8 mouse cellular contexts compared by ENCODE assay signal in the genomic region with DNA sequence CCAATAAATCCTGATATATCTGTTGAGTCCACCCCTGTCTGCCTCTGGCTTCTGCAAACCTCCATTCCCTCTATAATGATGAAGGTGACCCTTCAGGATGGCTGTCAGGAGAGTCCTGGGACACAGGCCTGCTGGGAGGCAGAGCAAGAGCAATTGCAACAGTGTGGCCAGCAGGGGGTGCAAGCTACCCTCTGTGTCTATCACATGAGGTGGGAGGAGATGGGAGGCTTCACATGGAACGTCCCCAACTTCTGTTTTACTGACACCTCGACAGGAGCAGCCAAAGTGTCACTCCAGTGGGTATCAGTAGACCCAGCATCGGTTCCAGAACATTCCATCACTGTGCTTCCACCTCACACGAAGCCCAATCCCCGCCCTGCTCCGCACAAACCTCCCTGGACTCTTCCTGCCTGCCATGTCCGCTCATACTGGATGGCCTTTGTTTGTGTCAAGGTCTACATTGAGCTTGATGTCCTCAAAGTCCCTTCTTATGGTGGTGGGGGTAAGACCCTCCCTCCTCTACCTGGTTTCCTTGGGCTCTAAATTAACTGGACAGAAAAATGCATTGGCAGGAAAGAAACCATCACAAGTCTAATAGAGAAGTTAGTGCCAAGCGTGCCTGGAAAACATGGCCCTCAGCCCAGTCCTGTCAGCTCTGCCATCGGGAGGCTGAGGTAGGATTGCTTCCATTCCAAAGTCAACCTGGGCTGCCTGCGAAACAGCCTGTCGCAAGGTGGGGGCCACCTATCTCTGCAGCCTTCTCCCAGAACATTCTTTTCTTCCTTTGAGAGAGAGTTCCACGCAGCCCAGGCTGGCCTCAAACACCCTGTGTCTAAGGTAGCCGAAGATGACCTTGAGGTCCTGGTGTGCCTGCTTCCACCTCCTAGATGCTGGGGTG. TPM values are rescaled to one million over a fixed set of nuclear protein-coding genes. Genes with fewer than 3 reads are reported as not detected.
DNase-seq lines count a peak whose midpoint lies in the region; ATAC-seq and TF ChIP-seq lines count a peak whose summit lies in the region.

No protein-coding gene starts in this region.

- TF ChIP-seq CTCF in forebrain, postnatal 0 days (IDR thresholded peaks at IDR 0.05; ENCODE audit: low read depth) = peak; percentile 80
- TF ChIP-seq CTCF in midbrain, postnatal 0 days (IDR thresholded peaks at IDR 0.05) = peak; percentile 76

- no peak overlapping the region for H3K9ac ChIP-seq in midbrain, embryonic 11.5 days (ENCODE audit: low read length)
- no peak overlapping the region for H3K9ac ChIP-seq in midbrain, embryonic 16.5 days (ENCODE audit: low read depth, low read length)
- H3K9ac ChIP-seq in forebrain, postnatal 0 days = no peak overlapping the region
- H3K9ac ChIP-seq in hindbrain, embryonic 15.5 days = no peak overlapping the region
- H3K9ac ChIP-seq in limb, embryonic 13.5 days = peak overlapping the region; percentile 52; the same call in 1 of the 2 replicates
- no peak overlapping the region for H3K9ac ChIP-seq in midbrain, postnatal 0 days (replicated peaks; ENCODE audit: low read length, poor library complexity, severe bottlenecking)
- peak overlapping the region; percentile 50 for H3K9ac ChIP-seq in stomach, embryonic 16.5 days (ENCODE audit: low read length)

- 65% methylated on average over 13 of the region's 13 CpGs for WGBS in midbrain, embryonic 11.5 days
- 65% methylated on average over 13 of the region's 13 CpGs for WGBS in midbrain, embryonic 16.5 days
- 58% methylated on average over 13 of the region's 13 CpGs for WGBS in forebrain, postnatal 0 days
- 63% methylated on average over 13 of the region's 13 CpGs for WGBS in hindbrain, embryonic 15.5 days
- WGBS in limb, embryonic 13.5 days = 57% methylated on average over 13 of the region's 13 CpGs
- WGBS in midbrain, postnatal 0 days = 65% methylated on average over 13 of the region's 13 CpGs
- 54% methylated on average over 13 of the region's 13 CpGs for WGBS in stomach, embryonic 16.5 days

- no peak overlapping the region for H3K27ac ChIP-seq in midbrain, embryonic 11.5 days (ENCODE audit: low read depth, low read length)
- H3K27ac ChIP-seq in midbrain, embryonic 16.5 days (ENCODE audit: low read length) = no peak overlapping the region
- H3K27ac ChIP-seq in forebrain, postnatal 0 days (ENCODE audit: low read depth, low read length) = no peak overlapping the region
- H3K27ac ChIP-seq in hindbrain, embryonic 15.5 days (replicated peaks) = peak overlapping the region; percentile 51; the same call in 1 of the 2 replicates
- H3K27ac ChIP-seq in limb, embryonic 13.5 days = peak overlapping the region; percentile 81
- H3K27ac ChIP-seq in midbrain, postnatal 0 days (ENCODE audit: low read depth, low read length) = no peak overlapping the region
- H3K27ac ChIP-seq in stomach, embryonic 16.5 days (ENCODE audit: low read length) = peak overlapping the region; percentile 92

- no peak overlapping the region for H3K4me2 ChIP-seq in midbrain, embryonic 11.5 days
- no peak overlapping the region for H3K4me2 ChIP-seq in midbrain, embryonic 16.5 days (ENCODE audit: low read length)
- H3K4me2 ChIP-seq in forebrain, postnatal 0 days (ENCODE audit: low read depth) = no peak overlapping the region
- no peak overlapping the region for H3K4me2 ChIP-seq in hindbrain, embryonic 15.5 days
- peak overlapping the region; percentile 39 for H3K4me2 ChIP-seq in limb, embryonic 13.5 days (replicated peaks)
- no peak overlapping the region for H3K4me2 ChIP-seq in midbrain, postnatal 0 days (ENCODE audit: low read depth, low read length, poor library complexity, severe bottlenecking)
- peak overlapping the region; percentile 17; the same call in 1 of the 2 replicates for H3K4me2 ChIP-seq in stomach, embryonic 16.5 days (ENCODE audit: low read depth, low read length)

- no peak overlapping the region for H3K4me3 ChIP-seq in midbrain, embryonic 11.5 days (ENCODE audit: low read depth, low read length)
- H3K4me3 ChIP-seq in midbrain, embryonic 16.5 days (ENCODE audit: low read depth, low read length) = no peak overlapping the region
- no peak overlapping the region for H3K4me3 ChIP-seq in forebrain, postnatal 0 days (ENCODE audit: low read depth, low read length)
- H3K4me3 ChIP-seq in hindbrain, embryonic 15.5 days = no peak overlapping the region
- H3K4me3 ChIP-seq in limb, embryonic 13.5 days = no peak overlapping the region
- no peak overlapping the region for H3K4me3 ChIP-seq in midbrain, postnatal 0 days (ENCODE audit: low read depth, low read length)
- no peak overlapping the region for H3K4me3 ChIP-seq in stomach, embryonic 16.5 days (replicated peaks; ENCODE audit: low read length)

- no peak for DNase-seq in midbrain, embryonic 11.5 days (ENCODE audit: low spot score, missing footprints)
- DNase-seq in cerebellum, adult 11-12 months = peak; percentile 84
- DNase-seq in forebrain, postnatal 0 days = peak; percentile 57
- DNase-seq in midbrain, postnatal 0 days (ENCODE audit: low spot score) = peak; percentile 62

- H3K4me1 ChIP-seq in midbrain, embryonic 11.5 days (ENCODE audit: control insufficient read depth, insufficient read depth, low read length) = no peaks in the 10 kb centered on the region
- no peaks in the 10 kb centered on the region for H3K4me1 ChIP-seq in midbrain, embryonic 16.5 days (ENCODE audit: control insufficient read depth, insufficient read depth, low read length)
- H3K4me1 ChIP-seq in forebrain, postnatal 0 days (ENCODE audit: insufficient read depth) = peaks cover 6% of the 10 kb centered on the region; the same call in 1 of the 2 replicates
- H3K4me1 ChIP-seq in hindbrain, embryonic 15.5 days (replicated peaks) = no peaks in the 10 kb centered on the region
- peaks cover 38% of the 10 kb centered on the region for H3K4me1 ChIP-seq in limb, embryonic 13.5 days
- no peaks in the 10 kb centered on the region for H3K4me1 ChIP-seq in midbrain, postnatal 0 days (ENCODE audit: insufficient read depth, low read length)
- H3K4me1 ChIP-seq in stomach, embryonic 16.5 days (ENCODE audit: control insufficient read depth, insufficient read depth, low read length) = peaks cover 12% of the 10 kb centered on the region

- no peaks in the 10 kb centered on the region; the same call in 1 of the 2 replicates for H3K9me3 ChIP-seq in midbrain, embryonic 11.5 days (ENCODE audit: control insufficient read depth, low read length)
- H3K9me3 ChIP-seq in midbrain, embryonic 16.5 days (replicated peaks; ENCODE audit: control insufficient read depth, low read length, poor library complexity, severe bottlenecking) = no peaks in the 10 kb centered on the region
- no peaks in the 10 kb centered on the region for H3K9me3 ChIP-seq in forebrain, postnatal 0 days (ENCODE audit: low read length)
- no peaks in the 10 kb centered on the region for H3K9me3 ChIP-seq in hindbrain, embryonic 15.5 days
- no peaks in the 10 kb centered on the region for H3K9me3 ChIP-seq in limb, embryonic 13.5 days
- H3K9me3 ChIP-seq in midbrain, postnatal 0 days (ENCODE audit: low read length) = no peaks in the 10 kb centered on the region
- H3K9me3 ChIP-seq in stomach, embryonic 16.5 days (replicated peaks; ENCODE audit: control insufficient read depth, low read length) = no peaks in the 10 kb centered on the region

- H3K27me3 ChIP-seq in midbrain, embryonic 11.5 days (ENCODE audit: control insufficient read depth, insufficient read depth, low read length) = no peaks in the 10 kb centered on the region
- no peaks in the 10 kb centered on the region for H3K27me3 ChIP-seq in midbrain, embryonic 16.5 days (ENCODE audit: control insufficient read depth, insufficient read depth, low read depth, low read length)
- no peaks in the 10 kb centered on the region for H3K27me3 ChIP-seq in forebrain, postnatal 0 days (ENCODE audit: insufficient read depth, low read length)
- H3K27me3 ChIP-seq in hindbrain, embryonic 15.5 days = no peaks in the 10 kb centered on the region
- no peaks in the 10 kb centered on the region for H3K27me3 ChIP-seq in limb, embryonic 13.5 days
- no peaks in the 10 kb centered on the region for H3K27me3 ChIP-seq in midbrain, postnatal 0 days (ENCODE audit: insufficient read depth, low read length)
- H3K27me3 ChIP-seq in stomach, embryonic 16.5 days (ENCODE audit: control insufficient read depth, insufficient read depth, low read length) = no peaks in the 10 kb centered on the region

- no peaks in the 10 kb centered on the region for H3K36me3 ChIP-seq in midbrain, embryonic 11.5 days (ENCODE audit: control insufficient read depth, insufficient read depth, low read length)
- H3K36me3 ChIP-seq in midbrain, embryonic 16.5 days (ENCODE audit: control insufficient read depth, insufficient read depth, low read length) = no peaks in the 10 kb centered on the region
- H3K36me3 ChIP-seq in forebrain, postnatal 0 days (ENCODE audit: insufficient read depth) = no peaks in the 10 kb centered on the region
- H3K36me3 ChIP-seq in hindbrain, embryonic 15.5 days = no peaks in the 10 kb centered on the region
- H3K36me3 ChIP-seq in limb, embryonic 13.5 days = no peaks in the 10 kb centered on the region
- H3K36me3 ChIP-seq in midbrain, postnatal 0 days (ENCODE audit: insufficient read depth, low read length) = no peaks in the 10 kb centered on the region
- H3K36me3 ChIP-seq in stomach, embryonic 16.5 days (ENCODE audit: control insufficient read depth, insufficient read depth, low read length) = no peaks in the 10 kb centered on the region

- peak; percentile 71; the same call in 1 of the 2 replicates for ATAC-seq in midbrain, embryonic 11.5 days (ENCODE audit: low FRiP score)
- ATAC-seq in midbrain, embryonic 16.5 days = no peak
- peak; percentile 21; the same call in 1 of the 2 replicates for ATAC-seq in forebrain, postnatal 0 days
- no peak; the same call in 1 of the 2 replicates for ATAC-seq in hindbrain, embryonic 15.5 days (ENCODE audit: low FRiP score, low read depth)
- 0 out of 2 replicates have a peak, but pooled peaks have one; percentile 20 for ATAC-seq in limb, embryonic 13.5 days (ENCODE audit: low FRiP score, low read depth)
- ATAC-seq in midbrain, postnatal 0 days (ENCODE audit: low FRiP score) = no peak
- peak; percentile 44; the same call in 1 of the 2 replicates for ATAC-seq in stomach, embryonic 16.5 days (ENCODE audit: insufficient read depth, low FRiP score)

RNA-seq across cellular contexts. Expression of a gene that starts 6.7 kb away (rescaled TPM):
- 0.27 and 0.58 TPM in 2 replicates for polyA plus RNA-seq in midbrain, embryonic 11.5 days (2014; fragmentation: Nextera tagmentation; extraction: Ambion mirVana)
- polyA plus RNA-seq in midbrain, embryonic 16.5 days (2015; fragmentation: Nextera tagmentation; extraction: Ambion mirVana) = 1.6 and 1.8 TPM in 2 replicates
- 2.5 and 3.3 TPM in 2 replicates for total RNA-seq in forebrain, postnatal 0 days (2014; rRNA removed)
- polyA plus RNA-seq in forebrain, postnatal 0 days (2015; fragmentation: Nextera tagmentation; extraction: Ambion mirVana) = 1.1 and 1.3 TPM in 2 replicates
- 1.3 and 1.4 TPM in 2 replicates for polyA plus RNA-seq in hindbrain, embryonic 15.5 days (2015; fragmentation: Nextera tagmentation; extraction: Ambion mirVana)
- polyA plus RNA-seq in limb, embryonic 13.5 days (2015; fragmentation: Nextera tagmentation; extraction: Ambion mirVana) = 0.83 and 0.92 TPM in 2 replicates
- 0.66 and 0.85 TPM in 2 replicates for total RNA-seq in midbrain, postnatal 0 days (2014; rRNA removed)
- polyA plus RNA-seq in midbrain, postnatal 0 days (2015; fragmentation: Nextera tagmentation; extraction: Ambion mirVana) = 1.2 and 1.4 TPM in 2 replicates
- polyA plus RNA-seq in stomach, embryonic 16.5 days (2015; fragmentation: Nextera tagmentation; extraction: Ambion mirVana) = 0.31 and 0.44 TPM in 2 replicates

RNA-seq across cellular contexts. Expression of a gene that starts 8.8 kb away (rescaled TPM):
- 576 and 580 TPM in 2 replicates for polyA plus RNA-seq in midbrain, embryonic 11.5 days (2014; fragmentation: Nextera tagmentation; extraction: Ambion mirVana)
- 844 and 915 TPM in 2 replicates for polyA plus RNA-seq in midbrain, embryonic 16.5 days (2015; fragmentation: Nextera tagmentation; extraction: Ambion mirVana)
- 960 and 1,112 TPM in 2 replicates for total RNA-seq in forebrain, postnatal 0 days (2014; rRNA removed)
- polyA plus RNA-seq in forebrain, postnatal 0 days (2015; fragmentation: Nextera tagmentation; extraction: Ambion mirVana) = 1,015 and 1,046 TPM in 2 replicates
- polyA plus RNA-seq in hindbrain, embryonic 15.5 days (2015; fragmentation: Nextera tagmentation; extraction: Ambion mirVana) = 985 and 993 TPM in 2 replicates
- polyA plus RNA-seq in limb, embryonic 13.5 days (2015; fragmentation: Nextera tagmentation; extraction: Ambion mirVana) = 761 and 775 TPM in 2 replicates
- total RNA-seq in midbrain, postnatal 0 days (2014; rRNA removed) = 1,054 and 1,082 TPM in 2 replicates
- polyA plus RNA-seq in midbrain, postnatal 0 days (2015; fragmentation: Nextera tagmentation; extraction: Ambion mirVana) = 1,042 and 1,135 TPM in 2 replicates
- polyA plus RNA-seq in stomach, embryonic 16.5 days (2015; fragmentation: Nextera tagmentation; extraction: Ambion mirVana) = 983 and 1,041 TPM in 2 replicates

RNA-seq across cellular contexts. Expression of a gene that starts 13.5 kb away (rescaled TPM):
- polyA plus RNA-seq in midbrain, embryonic 11.5 days (2014; fragmentation: Nextera tagmentation; extraction: Ambion mirVana) = 149 and 178 TPM in 2 replicates
- 73.1 and 81.9 TPM in 2 replicates for polyA plus RNA-seq in midbrain, embryonic 16.5 days (2015; fragmentation: Nextera tagmentation; extraction: Ambion mirVana)
- 61.9 and 69.9 TPM in 2 replicates for total RNA-seq in forebrain, postnatal 0 days (2014; rRNA removed)
- polyA plus RNA-seq in forebrain, postnatal 0 days (2015; fragmentation: Nextera tagmentation; extraction: Ambion mirVana) = 67.9 and 76.5 TPM in 2 replicates
- 82.4 and 91.7 TPM in 2 replicates for polyA plus RNA-seq in hindbrain, embryonic 15.5 days (2015; fragmentation: Nextera tagmentation; extraction: Ambion mirVana)
- 116 and 123 TPM in 2 replicates for polyA plus RNA-seq in limb, embryonic 13.5 days (2015; fragmentation: Nextera tagmentation; extraction: Ambion mirVana)
- 65.8 and 99.4 TPM in 2 replicates for total RNA-seq in midbrain, postnatal 0 days (2014; rRNA removed)
- 72.5 and 75.2 TPM in 2 replicates for polyA plus RNA-seq in midbrain, postnatal 0 days (2015; fragmentation: Nextera tagmentation; extraction: Ambion mirVana)
- 84.6 and 86.3 TPM in 2 replicates for polyA plus RNA-seq in stomach, embryonic 16.5 days (2015; fragmentation: Nextera tagmentation; extraction: Ambion mirVana)

RNA-seq across cellular contexts. Expression of a gene that starts 21.0 kb away (rescaled TPM):
- polyA plus RNA-seq in midbrain, embryonic 11.5 days (2014; fragmentation: Nextera tagmentation; extraction: Ambion mirVana) = 0.22 TPM in 2 replicates
- 0.87 and 0.89 TPM in 2 replicates for polyA plus RNA-seq in midbrain, embryonic 16.5 days (2015; fragmentation: Nextera tagmentation; extraction: Ambion mirVana)
- total RNA-seq in forebrain, postnatal 0 days (2014; rRNA removed) = 28.0 and 34.5 TPM in 2 replicates
- polyA plus RNA-seq in forebrain, postnatal 0 days (2015; fragmentation: Nextera tagmentation; extraction: Ambion mirVana) = 3.6 and 4.7 TPM in 2 replicates
- 2.6 and 2.8 TPM in 2 replicates for polyA plus RNA-seq in hindbrain, embryonic 15.5 days (2015; fragmentation: Nextera tagmentation; extraction: Ambion mirVana)
- not detected in 2 replicates for polyA plus RNA-seq in limb, embryonic 13.5 days (2015; fragmentation: Nextera tagmentation; extraction: Ambion mirVana)
- 60.9 and 66.1 TPM in 2 replicates for total RNA-seq in midbrain, postnatal 0 days (2014; rRNA removed)
- 5.0 TPM in 2 replicates for polyA plus RNA-seq in midbrain, postnatal 0 days (2015; fragmentation: Nextera tagmentation; extraction: Ambion mirVana)
- polyA plus RNA-seq in stomach, embryonic 16.5 days (2015; fragmentation: Nextera tagmentation; extraction: Ambion mirVana) = not detected in 2 replicates

RNA-seq across cellular contexts. Expression of a gene that starts 26.3 kb away (rescaled TPM):
- 65.5 and 69.6 TPM in 2 replicates for polyA plus RNA-seq in midbrain, embryonic 11.5 days (2014; fragmentation: Nextera tagmentation; extraction: Ambion mirVana)
- 96.1 and 107 TPM in 2 replicates for polyA plus RNA-seq in midbrain, embryonic 16.5 days (2015; fragmentation: Nextera tagmentation; extraction: Ambion mirVana)
- 64.2 and 91.5 TPM in 2 replicates for total RNA-seq in forebrain, postnatal 0 days (2014; rRNA removed)
- 128 and 148 TPM in 2 replicates for polyA plus RNA-seq in forebrain, postnatal 0 days (2015; fragmentation: Nextera tagmentation; extraction: Ambion mirVana)
- 102 and 107 TPM in 2 replicates for polyA plus RNA-seq in hindbrain, embryonic 15.5 days (2015; fragmentation: Nextera tagmentation; extraction: Ambion mirVana)
- 62.0 and 65.9 TPM in 2 replicates for polyA plus RNA-seq in limb, embryonic 13.5 days (2015; fragmentation: Nextera tagmentation; extraction: Ambion mirVana)
- total RNA-seq in midbrain, postnatal 0 days (2014; rRNA removed) = 80.9 and 85.9 TPM in 2 replicates
- polyA plus RNA-seq in midbrain, postnatal 0 days (2015; fragmentation: Nextera tagmentation; extraction: Ambion mirVana) = 139 and 146 TPM in 2 replicates
- 47.4 and 53.2 TPM in 2 replicates for polyA plus RNA-seq in stomach, embryonic 16.5 days (2015; fragmentation: Nextera tagmentation; extraction: Ambion mirVana)

Comparison
In these comparisons a context has a peak if more than half of its experiments do, and no peak if none do; other contexts are left out.
1. ATAC-seq: peak in midbrain, embryonic 11.5 days (single experiment), forebrain, postnatal 0 days (single experiment), limb, embryonic 13.5 days (single experiment) and stomach, embryonic 16.5 days (single experiment); none in midbrain, embryonic 16.5 days (single experiment), hindbrain, embryonic 15.5 days (single experiment) and midbrain, postnatal 0 days (single experiment).
2. H3K27ac ChIP-seq: peak in hindbrain, embryonic 15.5 days (single experiment), limb, embryonic 13.5 days (single experiment) and stomach, embryonic 16.5 days (single experiment); none in midbrain, embryonic 11.5 days (single experiment), midbrain, embryonic 16.5 days (single experiment), forebrain, postnatal 0 days (single experiment) and midbrain, postnatal 0 days (single experiment).
3. H3K4me2 ChIP-seq: peak in limb, embryonic 13.5 days (single experiment) and stomach, embryonic 16.5 days (single experiment); none in midbrain, embryonic 11.5 days (single experiment), midbrain, embryonic 16.5 days (single experiment), forebrain, postnatal 0 days (single experiment), hindbrain, embryonic 15.5 days (single experiment) and midbrain, postnatal 0 days (single experiment).
4. H3K9ac ChIP-seq: peak in limb, embryonic 13.5 days (single experiment) and stomach, embryonic 16.5 days (single experiment); none in midbrain, embryonic 11.5 days (single experiment), midbrain, embryonic 16.5 days (single experiment), forebrain, postnatal 0 days (single experiment), hindbrain, embryonic 15.5 days (single experiment) and midbrain, postnatal 0 days (single experiment).